15 mouse cellular contexts compared by ENCODE assay signal in genomic region chr9:69180961-69181360, GRCm38 (mm10).
A peak's percentile ranks its signal among the peaks of the same experiment; 100 is the strongest.
DNase-seq lines count a peak whose midpoint lies in the region; ATAC-seq lines count a peak whose summit lies in the region.
"Had no signal": no experiment of that assay in that cellular context is flagged by ENCODE, and none has a peak within 500 bp of the region (broad histone marks: within the 10 kb centered on the region; RNA-seq: fewer than 3 reads in every experiment).

No protein-coding gene starts in this region.

- DNase-seq in heart, postnatal 4 days = peak; percentile 21
- DNase-seq in embryonic facial prominence, embryonic 11.5 days (ENCODE audit: low spot score) = no peak
- DNase-seq in limb, embryonic 10.5 days (ENCODE audit: low spot score) = no peak
- no peak for DNase-seq in retina, postnatal 1 day
- DNase-seq in layer of hippocampus, postnatal 14 days (ENCODE audit: low spot score in 2 of 2) = no peak
- DNase-seq: adrenal gland, postnatal 10 days; cerebellum, postnatal 36 days; layer of hippocampus, postnatal 36 days had no signal

- no peaks in the 10 kb centered on the region for H3K9me3 ChIP-seq in heart, embryonic 11.5 days (replicated peaks; ENCODE audit: control insufficient read depth, low read length)
- H3K9me3 ChIP-seq in embryonic facial prominence, embryonic 11.5 days (replicated peaks; ENCODE audit: control insufficient read depth, low read length) = no peaks in the 10 kb centered on the region
- no peaks in the 10 kb centered on the region for H3K9me3 ChIP-seq in intestine, embryonic 15.5 days
- H3K9me3 ChIP-seq in limb, embryonic 10.5 days (replicated peaks) = no peaks in the 10 kb centered on the region
- H3K9me3 ChIP-seq: midbrain, embryonic 10.5 days had no signal

- 53% methylated on average over 3 of the region's 3 CpGs for WGBS in heart, embryonic 11.5 days (ENCODE audit: insufficient replicate concordance)
- WGBS in embryonic facial prominence, embryonic 11.5 days = 51% methylated on average over 3 of the region's 3 CpGs
- WGBS in intestine, embryonic 15.5 days = 26% methylated on average over 3 of the region's 3 CpGs
- WGBS in limb, embryonic 10.5 days = 41% methylated on average over 3 of the region's 3 CpGs

- no peak for ATAC-seq in heart, embryonic 11.5 days (replicated peaks; ENCODE audit: insufficient number of reproducible peaks, low FRiP score, low TSS enrichment)
- ATAC-seq in embryonic facial prominence, embryonic 11.5 days (replicated peaks; ENCODE audit: insufficient number of reproducible peaks, low FRiP score, low TSS enrichment, low read depth) = 0 out of 2 replicates have a peak, but pooled peaks have one; percentile 6
- ATAC-seq in intestine, embryonic 15.5 days = peak; percentile 27; the same call in 1 of the 2 replicates
- ATAC-seq in inflammation-experienced regulatory T-cells, adult 6 months = no peak

- H3K36me3 ChIP-seq in heart, embryonic 11.5 days (ENCODE audit: control insufficient read depth, insufficient read depth, low read length) = no peaks in the 10 kb centered on the region
- no peaks in the 10 kb centered on the region for H3K36me3 ChIP-seq in embryonic facial prominence, embryonic 11.5 days (replicated peaks; ENCODE audit: control insufficient read depth, insufficient read depth, low read depth, low read length)
- no peaks in the 10 kb centered on the region for H3K36me3 ChIP-seq in intestine, embryonic 15.5 days
- H3K36me3 ChIP-seq in limb, embryonic 10.5 days = no peaks in the 10 kb centered on the region
- H3K36me3 ChIP-seq: midbrain, embryonic 10.5 days had no signal

- H3K4me1 ChIP-seq in heart, embryonic 11.5 days (ENCODE audit: control insufficient read depth, insufficient read depth, low read length) = no peaks in the 10 kb centered on the region; the same call in 1 of the 2 replicates
- no peaks in the 10 kb centered on the region for H3K4me1 ChIP-seq in embryonic facial prominence, embryonic 11.5 days (ENCODE audit: control insufficient read depth, insufficient read depth, low read length)
- H3K4me1 ChIP-seq in intestine, embryonic 15.5 days (replicated peaks) = peaks cover 6% of the 10 kb centered on the region; the same call in 1 of the 2 replicates
- H3K4me1 ChIP-seq in limb, embryonic 10.5 days = peaks cover 17% of the 10 kb centered on the region
- H3K4me1 ChIP-seq: midbrain, embryonic 10.5 days had no signal

- H3K4me3 ChIP-seq in heart, embryonic 11.5 days (ENCODE audit: low read depth, low read length) = no peak overlapping the region
- no peak overlapping the region for H3K4me3 ChIP-seq in embryonic facial prominence, embryonic 11.5 days (ENCODE audit: low read depth, low read length)
- H3K4me3 ChIP-seq in intestine, embryonic 15.5 days (replicated peaks) = no peak overlapping the region
- H3K4me3 ChIP-seq in limb, embryonic 10.5 days = no peak overlapping the region
- H3K4me3 ChIP-seq: midbrain, embryonic 10.5 days; myocyte had no signal

- H3K4me2 ChIP-seq in heart, embryonic 11.5 days = no peak overlapping the region
- no peak overlapping the region for H3K4me2 ChIP-seq in embryonic facial prominence, embryonic 11.5 days (ENCODE audit: low read depth, low read length)
- H3K4me2 ChIP-seq in intestine, embryonic 15.5 days (replicated peaks) = no peak overlapping the region

- no peaks in the 10 kb centered on the region for H3K27me3 ChIP-seq in heart, embryonic 11.5 days (ENCODE audit: control insufficient read depth, insufficient read depth, low read length)
- no peaks in the 10 kb centered on the region for H3K27me3 ChIP-seq in embryonic facial prominence, embryonic 11.5 days (ENCODE audit: control insufficient read depth, insufficient read depth, low read length)
- H3K27me3 ChIP-seq in intestine, embryonic 15.5 days (replicated peaks) = no peaks in the 10 kb centered on the region
- H3K27me3 ChIP-seq in limb, embryonic 10.5 days (ENCODE audit: low read depth, poor library complexity, severe bottlenecking) = no peaks in the 10 kb centered on the region; the same call in 1 of the 2 replicates
- H3K27me3 ChIP-seq: Patski had no signal

- H3K9ac ChIP-seq in heart, embryonic 11.5 days (ENCODE audit: low read depth, low read length) = no peak overlapping the region
- H3K9ac ChIP-seq in embryonic facial prominence, embryonic 11.5 days (replicated peaks; ENCODE audit: low read length) = no peak overlapping the region
- H3K9ac ChIP-seq in intestine, embryonic 15.5 days = no peak overlapping the region
- H3K9ac ChIP-seq: liver, embryonic 14.5 days had no signal

- H3K27ac ChIP-seq in heart, embryonic 11.5 days (ENCODE audit: low read depth, low read length) = no peak overlapping the region
- H3K27ac ChIP-seq in embryonic facial prominence, embryonic 11.5 days (replicated peaks; ENCODE audit: low read depth, low read length) = no peak overlapping the region
- H3K27ac ChIP-seq in intestine, embryonic 15.5 days = no peak overlapping the region
- peak overlapping the region; percentile 50; the same call in 1 of the 2 replicates for H3K27ac ChIP-seq in limb, embryonic 10.5 days
- H3K27ac ChIP-seq: liver, embryonic 14.5 days; midbrain, embryonic 10.5 days had no signal

Comparison
In these comparisons a context has a peak if more than half of its experiments do, and no peak if none do; other contexts are left out.
1. ATAC-seq: peak in embryonic facial prominence, embryonic 11.5 days (single experiment) and intestine, embryonic 15.5 days (single experiment); none in heart, embryonic 11.5 days (single experiment) and inflammation-experienced regulatory T-cells, adult 6 months (single experiment).